Mouse (Mus musculus) cerebellum, adult 9-10 months (tissue): ENCODE results near the gene Pola1.
"Not testable (repeated sequence)": the region's sequence is repeated elsewhere in the genome, so short reads cannot be mapped to it uniquely, and the experiment has no call there.

Experiments used
- DNase-seq: peaks from one replicate; pipeline ENCODE4 v3.0.0; 2022

Gene Pola1

GRCm38 (mm10) chrX:93428956-93429737 lies 202.8 kb downstream of the Pola1 start:
- DNase-seq, result no peak

GRCm38 (mm10) chrX:93400871-93401270 lies 231.1 kb downstream of the Pola1 start:
- DNase-seq, result not testable (repeated sequence)

GRCm38 (mm10) chrX:93397089-93397488 lies 234.9 kb downstream of the Pola1 start:
- DNase-seq, result no peak

DNA sequence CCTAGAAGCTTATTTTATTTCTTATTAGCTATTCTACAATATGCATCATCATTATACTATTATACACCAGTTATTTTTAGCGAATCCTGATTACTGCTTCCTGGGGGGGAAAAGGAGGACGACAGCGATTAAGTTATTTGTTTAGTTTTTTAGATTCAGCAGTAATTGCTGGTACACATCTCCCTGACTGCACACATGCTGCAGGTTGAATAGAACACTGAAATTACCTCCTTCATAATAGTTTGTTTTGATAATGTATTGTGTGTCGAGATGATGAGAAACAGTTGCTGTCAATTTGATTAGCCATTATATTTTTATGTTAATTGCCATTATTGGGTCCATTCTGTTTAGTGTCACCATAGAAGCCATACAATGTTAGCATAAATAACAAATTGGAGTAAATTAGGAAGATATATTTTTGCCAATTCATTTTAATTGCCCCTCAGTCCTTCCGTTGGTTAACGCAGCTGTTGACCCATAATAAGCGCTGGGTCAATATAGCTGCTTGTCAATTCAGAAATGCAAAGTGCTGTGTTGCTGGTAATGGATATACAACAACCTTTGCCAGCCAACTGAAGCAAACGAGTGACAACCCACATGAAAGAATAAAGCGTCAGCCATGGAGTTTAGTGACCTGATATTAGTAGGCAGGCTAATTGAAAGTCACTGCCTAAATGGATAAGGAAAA lies 254.5 kb downstream of the Pola1 start:
- DNase-seq, result no peak

DNA sequence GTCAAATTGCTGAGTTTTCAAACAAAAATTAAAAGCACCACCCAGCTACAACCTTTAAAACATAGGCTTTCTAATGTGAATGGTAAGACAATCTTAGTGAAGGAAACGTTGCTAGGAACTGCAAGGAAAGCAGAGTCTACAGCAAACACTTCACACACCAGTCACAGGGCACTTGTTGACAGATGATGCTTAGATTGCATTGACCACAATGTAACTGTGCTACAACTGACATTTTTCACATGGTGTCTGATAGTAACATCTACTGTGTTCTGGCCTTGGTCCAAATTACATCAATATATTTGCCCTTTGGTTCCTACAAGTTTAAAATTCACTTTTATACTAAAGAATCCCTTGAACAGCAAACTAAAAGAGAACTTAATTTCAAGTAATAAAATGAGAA lies 258.5 kb downstream of the Pola1 start:
- no peak for DNase-seq

GRCm38 (mm10) chrX:93369708-93370107 lies 262.2 kb downstream of the Pola1 start:
- DNase-seq, result no peak

DNA sequence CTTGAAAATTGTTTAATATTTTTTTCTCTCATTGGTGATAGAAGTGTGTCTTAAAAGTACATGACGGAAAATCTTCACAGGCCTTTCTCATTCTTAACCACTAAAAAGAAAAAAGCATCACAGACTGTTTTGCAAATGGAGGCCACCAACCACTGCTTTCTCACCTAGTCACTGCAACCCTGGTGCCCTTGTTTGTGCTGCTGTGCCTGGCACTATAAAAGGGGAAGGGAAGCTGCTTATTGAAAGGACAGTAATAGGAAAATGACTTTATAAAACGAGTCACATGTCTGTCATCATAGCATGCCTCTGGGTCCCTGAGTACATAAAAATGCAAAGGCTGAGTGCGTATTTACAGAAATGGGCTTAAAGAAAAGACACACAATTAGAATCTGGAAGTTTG lies 263.7 kb downstream of the Pola1 start:
- no peak for DNase-seq

DNA sequence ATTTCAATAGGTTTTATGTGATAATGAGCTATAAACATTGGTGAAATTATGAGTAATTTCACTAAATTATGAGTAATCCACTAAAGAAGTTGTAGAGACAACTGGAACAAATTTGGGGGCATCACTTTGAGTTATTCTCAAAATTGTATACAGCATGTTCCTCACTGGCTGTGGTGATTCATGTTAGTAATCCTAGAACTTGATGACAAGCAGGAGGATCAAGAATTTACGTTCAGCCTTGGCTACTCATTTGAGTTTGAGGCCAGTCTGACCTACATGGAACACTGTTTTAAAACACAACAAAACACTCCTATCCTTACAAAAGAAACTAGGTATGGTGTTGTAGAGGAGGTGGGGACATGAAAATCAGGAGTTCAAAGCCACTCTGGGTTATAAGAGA lies 310.6 kb downstream of the Pola1 start:
- no peak for DNase-seq

GRCm38 (mm10) chrX:93319979-93320378 lies 312.0 kb downstream of the Pola1 start:
- DNase-seq, result no peak

GRCm38 (mm10) chrX:93317577-93317976 lies 314.4 kb downstream of the Pola1 start:
- no peak for DNase-seq

DNA sequence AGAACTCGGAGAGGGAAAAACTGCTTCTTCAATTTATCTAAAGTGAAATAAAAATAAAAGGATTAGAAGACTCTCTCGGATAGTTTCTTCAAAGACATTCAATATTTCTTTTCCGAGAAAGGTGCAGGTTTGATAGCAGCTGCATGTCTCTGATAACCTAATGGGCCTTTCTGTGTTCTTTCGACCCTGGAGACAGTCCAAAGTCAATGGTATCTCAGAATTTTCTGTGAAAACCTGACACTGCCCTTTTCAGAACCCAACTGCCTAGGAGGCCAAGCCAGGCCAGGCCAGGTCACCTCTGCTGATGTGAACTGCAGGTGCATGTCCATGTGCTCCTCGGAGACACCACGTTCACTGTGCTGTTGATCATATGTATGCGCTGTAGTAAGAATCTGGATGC lies 326.2 kb downstream of the Pola1 start:
- no peak for DNase-seq

DNA sequence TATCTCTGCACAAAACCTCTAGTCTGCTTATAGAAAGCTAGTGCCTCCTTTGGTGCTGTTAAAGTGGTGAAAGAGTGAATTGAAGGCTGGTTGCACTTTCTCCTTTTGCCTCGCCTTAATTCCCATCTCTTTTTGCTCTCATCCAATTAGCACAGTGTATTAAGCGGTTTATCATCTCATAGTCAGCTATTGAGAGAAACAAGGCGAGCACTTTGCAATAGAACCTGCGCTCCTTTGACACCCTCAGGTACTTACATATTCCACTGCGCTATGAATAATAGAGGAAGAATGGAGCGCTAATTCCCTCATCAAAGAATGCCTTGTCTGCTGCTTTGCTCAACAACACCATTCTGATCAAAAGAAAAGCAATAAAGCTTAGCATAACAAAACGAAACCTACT lies 330.2 kb downstream of the Pola1 start:
- DNase-seq, result no peak

DNA sequence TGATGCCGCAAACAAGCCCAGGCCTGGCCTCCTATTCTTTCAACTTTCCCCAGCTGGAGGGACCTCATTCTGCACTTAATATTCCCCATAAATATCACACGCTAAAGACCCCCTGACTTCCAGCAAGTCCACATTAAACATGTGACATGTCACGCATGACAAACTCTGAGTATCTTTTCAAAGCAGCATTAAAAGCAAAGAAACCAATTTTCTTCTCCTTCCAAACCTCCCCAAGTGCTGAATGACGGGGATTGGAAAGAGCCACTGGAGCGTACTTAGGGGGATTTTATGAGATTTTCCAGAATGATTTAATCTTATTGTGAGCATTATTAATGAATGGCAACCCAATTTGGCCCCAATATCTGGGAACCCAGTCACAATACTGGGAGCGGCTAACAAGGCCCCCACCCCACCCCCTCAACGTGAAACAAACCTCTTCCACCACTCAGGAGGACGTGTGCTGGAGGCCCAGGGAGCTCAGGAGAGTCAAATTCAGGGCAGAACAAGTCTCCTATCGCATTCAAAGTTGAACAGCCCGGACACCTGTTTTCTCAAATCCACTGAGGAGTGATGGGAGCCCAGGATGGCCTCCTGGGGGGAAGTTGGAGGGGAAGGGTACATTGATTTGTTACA lies 331.7 kb downstream of the Pola1 start:
- no peak for DNase-seq

DNA sequence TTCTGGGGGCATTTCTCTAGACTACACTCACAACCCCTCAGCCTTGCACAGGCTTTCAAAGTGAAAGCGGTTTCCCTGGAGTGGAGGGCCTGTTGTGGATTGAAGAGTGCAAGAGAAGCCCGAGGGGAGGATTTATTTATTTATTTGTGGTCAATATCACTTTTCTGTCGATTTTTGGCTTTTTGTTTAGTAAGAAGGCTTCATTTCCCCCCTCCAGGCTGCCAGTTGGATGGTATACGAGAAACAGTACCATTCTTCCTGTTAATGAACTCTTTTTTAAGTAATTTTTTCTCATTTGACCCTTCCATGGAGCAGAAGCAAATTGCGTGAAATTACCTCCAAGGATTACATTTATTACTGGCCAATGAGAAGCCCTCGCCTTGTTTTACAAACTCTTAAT lies 332.2 kb downstream of the Pola1 start:
- no peak for DNase-seq

- no peak for DNase-seq
Observed at GRCm38 (mm10) chrX:93299046-93299626, 332.8 kb downstream of the Pola1 start.

- DNase-seq, result no peak
Observed at GRCm38 (mm10) chrX:93297001-93297441, 334.9 kb downstream of the Pola1 start.

DNA sequence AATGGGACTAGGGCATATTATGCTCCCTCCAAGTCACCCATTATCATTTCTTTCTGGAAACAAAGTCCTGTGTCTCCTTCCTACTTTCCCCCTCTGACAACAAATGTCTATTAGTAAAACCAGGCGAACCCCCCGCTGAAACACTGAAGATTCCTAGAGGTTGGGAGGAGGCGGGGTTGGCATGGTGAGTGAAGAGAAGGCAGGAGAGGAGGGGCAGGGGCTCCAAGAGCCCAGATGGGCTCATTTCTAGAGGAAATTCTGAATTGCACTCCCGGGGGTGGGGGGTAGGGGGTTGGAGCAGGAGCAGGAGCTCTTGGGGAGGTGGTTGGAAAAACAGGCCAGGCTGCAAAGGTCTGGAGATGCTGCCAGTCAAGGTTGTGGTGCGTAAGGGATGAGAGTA lies 336.1 kb downstream of the Pola1 start:
- DNase-seq, result no peak

DNA sequence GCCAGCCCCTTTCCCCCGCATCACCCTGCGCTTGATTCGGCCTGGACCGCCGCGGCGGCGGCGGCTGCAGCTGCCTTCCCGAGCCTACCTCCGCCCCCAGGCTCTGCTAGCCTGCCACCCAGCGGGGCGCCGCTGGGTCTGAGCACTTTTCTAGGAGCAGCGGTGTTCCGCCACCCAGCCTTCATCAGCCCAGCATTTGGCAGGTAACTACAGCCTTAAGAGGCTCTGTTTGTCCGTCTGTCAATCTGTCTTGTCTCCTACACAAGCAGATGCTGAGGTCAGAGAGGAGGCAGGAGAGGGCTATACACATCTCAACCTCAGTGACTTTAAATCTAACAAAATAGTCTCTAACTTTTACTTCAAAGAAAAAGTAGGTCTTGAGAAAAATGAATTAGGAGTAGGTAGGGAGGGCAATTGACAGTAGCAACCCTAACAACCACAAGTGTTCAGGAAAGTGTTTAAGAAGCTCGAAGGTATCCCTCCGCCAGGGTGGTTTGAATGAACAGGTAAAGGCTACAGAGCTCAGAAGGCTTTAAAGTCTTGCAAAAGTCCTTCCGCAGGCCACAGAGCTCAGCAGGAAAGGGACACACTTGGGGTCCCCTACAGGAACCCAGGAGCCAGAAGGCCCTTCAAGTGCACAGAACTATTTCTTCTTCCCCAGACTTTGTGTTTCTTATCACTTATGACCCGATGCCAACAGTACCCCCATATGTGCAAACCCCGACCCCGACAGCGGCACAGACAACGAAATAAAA lies 337.0 kb downstream of the Pola1 start:
- no peak for DNase-seq

DNA sequence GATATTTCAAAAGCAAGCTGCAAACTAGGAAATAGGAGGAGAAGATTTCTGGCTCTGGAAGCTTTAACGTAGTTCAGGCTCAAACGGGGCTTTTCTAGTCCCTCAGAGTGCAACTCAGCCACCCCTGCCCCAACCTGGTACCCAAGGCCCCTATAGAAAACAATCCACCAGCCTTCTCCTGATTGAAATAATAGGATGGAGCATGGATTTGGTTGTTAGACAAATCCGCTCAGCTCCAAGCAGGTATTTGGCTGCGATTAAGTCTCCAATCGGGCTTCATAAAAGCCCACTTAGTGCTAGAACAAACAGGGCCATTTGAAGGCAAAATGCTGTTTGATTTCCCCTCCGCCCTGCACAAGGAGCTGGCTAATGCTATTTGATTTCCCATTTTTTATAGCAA lies 339.9 kb downstream of the Pola1 start:
- DNase-seq, result no peak

DNA sequence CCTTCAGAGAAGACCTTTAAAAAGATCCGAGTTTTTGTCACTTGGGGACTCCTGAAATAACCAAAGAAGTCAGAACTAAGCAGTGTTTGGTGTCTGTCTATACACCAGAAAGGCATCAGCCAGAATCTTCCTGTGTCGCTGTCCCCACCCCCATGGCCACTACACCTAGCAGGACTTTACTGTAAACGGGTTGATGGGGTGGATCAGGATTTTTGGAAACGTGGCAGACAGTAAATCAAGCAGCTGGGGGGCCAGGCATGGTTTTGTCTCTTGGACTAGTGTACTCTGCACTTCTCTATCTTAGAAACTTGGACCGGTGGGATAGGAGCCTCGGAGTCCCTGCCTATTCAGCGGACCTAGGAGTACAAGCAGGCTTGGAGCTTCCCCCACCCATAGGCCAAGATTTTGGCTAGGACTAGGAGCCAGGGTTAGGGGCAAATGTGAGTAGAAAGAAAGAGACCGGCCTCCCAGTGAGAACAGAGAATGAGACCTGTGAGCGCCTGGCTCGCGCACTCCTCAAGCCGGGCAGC lies 342.0 kb downstream of the Pola1 start:
- no peak for DNase-seq

- no peak for DNase-seq
Observed at GRCm38 (mm10) chrX:93289076-93289475, 342.9 kb downstream of the Pola1 start.

GRCm38 (mm10) chrX:93288339-93288738 lies 343.6 kb downstream of the Pola1 start:
- no peak for DNase-seq
